Mouse (Mus musculus): ENCODE measurements around the gene Trmt112. TPM values are rescaled to one million over a fixed set of nuclear protein-coding genes. Genes with fewer than 3 reads are reported as not detected.

Trmt112 gene
- total RNA-seq, 4 experiments from 2014 or later, result 35.0 to 55.2 (median 44.9) TPM

DNA sequence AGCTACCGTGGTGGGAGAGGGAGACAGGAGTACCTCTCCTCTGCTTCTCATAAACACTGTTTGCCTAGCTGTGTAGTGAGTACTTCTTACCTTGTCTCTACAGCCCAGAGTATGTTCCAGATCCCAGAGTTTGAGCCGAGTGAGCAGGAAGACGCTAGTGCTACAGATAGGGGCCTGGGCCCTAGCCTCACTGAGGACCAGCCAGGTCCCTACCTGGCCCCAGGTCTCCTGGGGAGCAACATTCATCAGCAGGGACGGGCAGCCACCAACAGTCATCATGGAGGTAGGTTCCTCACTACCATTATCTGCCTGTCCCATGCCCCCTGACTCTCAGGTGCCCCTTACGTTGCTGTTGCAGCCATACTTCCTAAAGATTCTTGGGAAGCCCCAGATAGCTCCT, 33.3 kb downstream of the Trmt112 start:
- no peak for DNase-seq (ENCODE audit: low spot score in 2 of 2)

DNA sequence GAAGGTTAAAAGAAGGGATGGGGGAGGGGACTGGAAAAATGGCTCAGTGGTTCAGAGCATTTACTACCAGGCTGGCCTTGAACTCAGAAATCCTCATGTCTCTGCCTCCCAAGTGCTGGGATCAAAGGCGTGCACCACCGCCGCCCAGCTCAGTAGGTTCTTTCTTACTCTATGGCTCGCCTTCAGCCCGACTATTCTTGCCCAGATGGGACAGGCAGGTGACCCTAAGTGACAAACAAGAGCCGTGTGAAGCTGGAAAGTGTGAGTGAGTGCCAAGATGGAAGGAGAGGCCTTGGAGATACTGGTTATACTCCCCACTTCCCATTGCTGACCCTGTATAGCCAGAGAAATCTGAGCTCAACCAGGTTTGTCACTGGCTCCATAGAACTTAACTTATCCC, 34.2 kb downstream of the Trmt112 start:
- no peak for DNase-seq (ENCODE audit: low spot score in 2 of 2)

DNA sequence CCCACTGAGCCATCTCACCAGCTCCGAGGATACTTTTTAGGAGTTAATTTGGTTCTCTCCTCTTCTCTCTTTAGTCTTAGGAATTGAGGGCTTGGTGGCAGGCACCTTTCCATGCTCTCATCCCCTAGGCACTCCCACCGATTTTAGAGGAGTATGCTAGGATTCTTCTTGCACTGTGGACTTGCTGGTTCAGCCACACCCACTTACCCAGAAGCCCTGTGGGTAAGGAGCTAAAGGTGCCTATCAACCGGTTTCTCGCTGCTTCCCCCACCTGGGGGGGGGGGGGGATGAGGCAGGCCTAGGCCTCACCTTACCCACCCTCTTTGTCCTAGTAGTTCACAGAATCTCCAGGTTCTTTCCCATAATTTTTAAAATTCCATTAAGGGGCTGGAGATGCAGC, 38.2 kb downstream of the Trmt112 start:
- DNase-seq (ENCODE audit: low spot score in 2 of 2), result no peak

DNA sequence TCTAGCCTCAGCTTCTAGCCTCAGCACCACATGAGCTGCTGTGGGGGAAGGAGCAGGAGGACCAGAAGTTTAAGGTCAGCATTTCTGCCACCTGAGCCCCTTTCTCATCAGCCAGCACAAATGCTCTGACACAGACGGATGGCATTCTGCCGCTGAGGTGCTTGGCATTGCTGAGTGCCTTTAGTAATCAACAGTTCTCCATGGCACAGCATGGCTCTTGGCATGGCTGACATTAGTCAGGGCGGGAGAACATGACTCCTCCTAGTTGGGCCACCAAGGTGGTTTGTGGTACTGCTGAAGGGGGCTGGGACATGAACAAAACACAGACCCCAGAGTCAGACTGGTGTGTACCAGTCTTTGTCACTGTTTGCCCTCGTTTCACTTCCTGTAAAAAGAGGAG, 38.7 kb downstream of the Trmt112 start:
- no peak for DNase-seq (ENCODE audit: low spot score in 2 of 2)

DNA sequence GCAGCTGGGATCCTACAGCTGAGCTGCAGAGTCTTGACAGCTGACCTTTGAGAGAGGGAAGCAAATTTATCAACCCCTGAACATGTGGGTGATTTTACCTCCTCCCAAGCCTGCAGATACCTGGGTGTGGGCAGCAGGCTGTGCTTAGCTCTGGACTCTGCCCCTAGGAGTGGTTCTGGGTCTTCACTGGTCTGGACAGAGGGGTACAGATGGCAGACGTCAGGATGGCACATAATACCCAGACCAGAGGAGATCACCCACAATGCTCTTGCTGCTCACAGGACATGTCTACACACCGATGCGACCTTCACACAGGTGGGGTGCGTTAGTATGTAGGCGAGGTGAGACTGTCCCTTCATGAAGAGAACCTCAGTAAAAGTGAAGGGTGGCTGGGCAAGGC, 40.0 kb downstream of the Trmt112 start:
- no peak for DNase-seq (ENCODE audit: low spot score in 2 of 2)

DNA sequence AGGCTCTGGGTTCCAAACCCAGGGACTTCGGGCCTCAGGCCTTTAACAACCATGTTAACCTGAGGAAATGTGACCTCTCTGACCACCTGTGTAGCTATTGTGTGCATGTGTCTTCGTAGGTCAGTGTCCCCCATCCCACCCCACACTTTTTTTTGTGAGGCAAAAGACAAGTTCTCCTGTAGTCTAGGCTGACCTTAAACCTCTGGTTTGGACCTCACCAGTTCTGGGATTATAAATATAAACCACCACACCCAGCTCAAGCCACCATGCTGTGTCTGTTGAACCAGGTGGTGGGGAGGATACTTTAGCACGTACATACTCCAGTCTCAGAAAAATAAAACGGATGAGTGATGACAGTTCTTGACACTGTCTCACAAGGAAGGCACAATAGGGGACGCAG, 40.5 kb downstream of the Trmt112 start:
- no peak for DNase-seq (ENCODE audit: low spot score in 2 of 2)

DNA sequence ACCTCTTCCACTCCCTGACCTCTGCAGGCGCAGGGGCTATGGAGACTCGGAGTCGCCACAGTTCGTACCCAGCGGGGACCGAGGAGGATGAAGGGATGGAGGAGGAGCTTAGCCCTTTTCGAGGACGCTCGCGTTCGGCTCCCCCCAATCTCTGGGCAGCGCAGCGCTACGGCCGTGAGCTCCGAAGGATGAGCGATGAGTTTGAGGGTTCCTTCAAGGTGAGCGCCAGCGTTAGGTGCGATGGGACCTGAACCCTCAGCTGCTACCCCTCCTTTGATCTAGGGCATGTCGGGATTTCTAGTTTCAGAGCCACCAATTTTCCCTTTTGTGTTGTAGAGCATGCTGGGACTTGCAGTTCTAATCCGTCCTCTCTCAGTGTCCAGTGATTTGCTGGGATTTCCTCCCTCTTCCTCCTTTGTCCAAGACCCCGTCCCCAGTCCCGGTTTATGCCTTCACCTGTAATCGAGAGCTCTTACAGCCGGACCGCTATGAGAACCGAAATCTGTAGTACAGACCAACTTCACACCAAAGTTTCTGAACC, 41.2 kb downstream of the Trmt112 start:
- peak in 1 of 2 experiments; percentile 51 for DNase-seq (ENCODE audit: low spot score in 2 of 2)

DNA sequence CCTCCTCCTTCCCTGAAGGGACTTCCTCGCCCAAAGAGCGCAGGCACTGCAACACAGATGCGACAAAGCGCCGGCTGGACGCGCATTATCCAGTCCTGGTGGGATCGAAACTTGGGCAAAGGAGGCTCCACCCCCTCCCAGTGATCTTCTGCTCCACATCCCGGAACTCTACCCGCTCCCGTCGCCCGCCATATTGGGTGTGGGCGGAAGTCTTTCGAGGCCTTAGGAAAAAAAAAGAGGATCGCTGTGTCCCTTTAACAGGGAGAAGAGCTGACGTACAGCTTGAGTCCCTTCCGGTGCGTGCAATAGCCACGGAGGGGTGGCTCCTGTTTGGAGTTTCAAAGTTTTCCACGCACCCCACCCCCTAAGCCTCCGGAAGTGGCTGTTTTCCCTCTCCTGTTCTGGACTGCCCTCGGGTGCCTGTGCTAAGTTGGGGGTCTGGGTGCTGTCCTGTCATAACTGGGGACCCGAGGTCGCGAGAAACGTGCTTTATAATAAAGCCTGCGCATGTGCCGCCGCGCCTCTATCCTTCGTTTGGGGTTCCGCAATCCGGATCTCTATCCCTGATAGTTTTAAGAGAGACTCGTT, 42.0 kb downstream of the Trmt112 start:
- DNase-seq (ENCODE audit: low spot score in 2 of 2), result peak; percentile 86 to 94

DNA sequence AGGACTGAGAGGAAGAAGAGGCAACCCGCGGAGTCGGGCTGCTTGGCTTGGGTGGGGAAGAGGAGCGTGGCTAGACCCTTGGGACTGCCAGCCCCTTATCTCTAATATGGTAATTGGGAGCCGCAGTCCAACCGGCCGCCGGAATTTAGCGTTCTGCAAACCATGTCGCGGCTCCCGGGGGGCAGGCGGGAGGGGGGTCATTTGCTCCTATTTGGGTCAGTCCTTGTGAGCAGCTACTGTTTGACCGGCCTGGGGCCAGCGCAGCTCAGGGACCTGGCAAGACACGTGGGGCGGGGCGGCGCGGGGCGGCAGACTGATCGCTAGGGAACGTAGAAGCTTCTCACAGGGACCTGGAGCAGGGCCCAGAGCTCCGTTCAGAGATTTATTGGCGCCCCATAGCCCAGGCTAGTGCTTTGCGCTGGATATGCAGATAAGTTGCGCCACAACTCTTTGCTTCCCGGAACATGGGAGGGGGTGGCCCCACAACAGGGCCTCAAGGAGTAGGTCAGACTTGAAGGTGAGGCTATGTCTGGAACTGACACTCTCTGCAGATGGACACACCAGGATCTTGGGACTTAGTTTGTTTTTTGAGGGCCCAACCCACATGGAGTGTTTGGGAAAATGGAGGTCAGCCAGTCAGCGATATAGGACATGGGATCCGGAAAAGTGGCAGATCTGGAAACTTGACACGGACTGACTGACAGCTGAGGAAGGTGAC, 42.7 kb downstream of the Trmt112 start:
- DNase-seq (ENCODE audit: low spot score in 2 of 2), result peak in 1 of 2 experiments; percentile 82

DNA sequence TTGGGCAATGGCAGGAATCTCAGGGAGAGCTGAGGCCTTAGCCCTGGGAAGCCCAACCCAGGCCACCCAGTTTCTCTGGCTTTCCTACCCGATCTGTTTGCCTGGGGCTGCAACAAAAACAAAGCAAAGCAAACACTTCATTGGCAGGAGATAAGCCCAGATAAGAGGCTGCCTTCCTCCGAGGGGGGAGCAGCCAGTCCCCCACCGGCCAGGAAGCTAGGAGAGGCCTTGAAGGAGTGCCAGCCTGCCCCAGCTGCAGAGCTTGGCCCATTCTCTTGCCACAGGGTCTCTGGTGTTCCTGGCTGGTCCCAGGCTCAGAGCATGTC, 43.2 kb downstream of the Trmt112 start:
- DNase-seq (ENCODE audit: low spot score in 2 of 2), result no peak

DNA sequence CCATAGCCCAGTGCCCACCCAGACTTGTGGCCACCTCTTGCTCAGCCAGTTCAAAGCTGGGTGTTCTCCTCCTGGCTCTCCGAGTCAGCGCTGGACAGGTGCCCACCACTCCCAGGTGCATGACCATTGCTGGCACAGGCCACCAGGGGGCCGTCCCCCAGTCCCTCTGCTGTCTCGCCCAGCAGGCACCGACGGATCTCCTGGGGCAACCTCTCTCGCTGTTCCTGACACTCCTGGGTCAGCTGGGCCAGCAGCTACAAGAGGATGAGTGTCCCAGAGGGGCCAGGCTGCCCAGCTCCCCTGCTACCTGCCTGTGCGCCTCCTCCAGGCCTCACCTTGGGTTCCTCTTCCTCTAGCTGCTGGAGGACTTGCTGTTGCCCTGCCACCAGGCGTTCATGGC, 44.5 kb downstream of the Trmt112 start:
- no peak for DNase-seq (ENCODE audit: low spot score in 2 of 2)

DNA sequence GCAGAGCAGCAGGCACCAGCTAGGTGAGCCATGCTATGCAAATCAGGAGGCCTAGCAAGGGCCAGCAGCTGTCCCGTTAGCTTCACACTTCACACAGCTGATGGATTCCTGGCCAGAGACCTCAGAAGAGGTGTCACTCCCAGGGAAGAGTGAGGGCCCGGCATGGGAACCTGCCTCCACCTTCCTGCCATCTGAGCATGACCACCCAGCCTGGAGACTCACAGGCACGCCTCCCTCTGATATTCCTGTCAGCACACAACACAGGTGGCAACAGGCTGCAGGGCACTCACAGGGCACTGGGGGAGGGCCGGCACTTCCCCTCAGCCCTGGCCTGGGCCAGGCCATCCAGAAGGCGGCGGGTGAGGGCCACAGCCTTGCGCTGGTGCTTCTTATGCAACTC, 45.9 kb downstream of the Trmt112 start:
- DNase-seq (ENCODE audit: low spot score in 2 of 2), result no peak

DNA sequence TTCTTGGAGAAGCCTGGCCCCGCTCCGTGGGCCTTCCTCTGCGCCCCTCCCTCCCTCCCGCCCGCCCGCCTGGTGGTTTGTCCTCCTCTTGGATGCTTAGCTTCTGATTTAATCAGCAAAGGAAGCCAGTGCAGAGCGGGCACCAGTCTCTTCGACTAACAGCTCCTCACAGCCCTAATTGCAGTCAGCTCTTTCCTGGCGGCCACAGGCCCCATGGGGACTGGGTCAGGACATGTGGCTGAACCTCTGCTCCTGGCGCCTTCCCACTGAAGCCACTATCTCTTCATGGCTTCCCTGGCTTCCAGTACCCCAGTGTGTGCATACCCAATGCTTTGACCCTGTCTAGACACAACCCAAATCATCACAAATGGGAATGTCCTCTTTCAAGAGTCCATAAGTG, 47.0 kb downstream of the Trmt112 start:
- no peak for DNase-seq (ENCODE audit: low spot score in 2 of 2)

Small RNA genes within 50 kb of the gene (microRNA-seq; reads per million reads assigned to microRNA genes)
- gene Mir6990, result 6.4 to 8.4 reads per million in 2 experiments

Other genes starting within 250 kb of the Trmt112 start
- gene Rps6ka4, start 69.1 kb upstream of the Trmt112 start, total RNA-seq (2022), result 10 to 100 TPM; 41.9 to 59.0 (median 49.0) TPM
- gene Ccdc88b, start 51.5 kb upstream of the Trmt112 start, total RNA-seq (2022), result 1 to 10 TPM; 4.6 to 6.3 (median 5.8) TPM
- gene Prdx5, start 408 bp downstream of the Trmt112 start, total RNA-seq (2022), result 100 to 1,000 TPM; 294 to 374 (median 338) TPM
- gene Esrra, start 12.1 kb downstream of the Trmt112 start, total RNA-seq (2022), result 10 to 100 TPM; 60.5 to 66.0 (median 63.4) TPM
- gene Catsperz, start 15.7 kb downstream of the Trmt112 start, total RNA-seq (2022), result 10 to 100 TPM; 15.5 to 18.5 (median 16.6) TPM
- gene Kcnk4, start 24.8 kb downstream of the Trmt112 start, total RNA-seq (2022), result 10 to 100 TPM; 25.0 to 31.5 (median 25.7) TPM
- gene Bad, start 32.2 kb downstream of the Trmt112 start, total RNA-seq (2022), result 10 to 100 TPM; 34.6 to 44.9 (median 37.6) TPM
- 100 to 1,000 TPM; 101 to 106 (median 104) TPM for gene Gpr137, start 32.8 kb downstream of the Trmt112 start, total RNA-seq (2022)
- 10 to 100 TPM; 56.6 to 72.1 (median 59.0) TPM for gene Ppp1r14b, start 65.3 kb downstream of the Trmt112 start, total RNA-seq (2022)
- gene Plcb3, start 66.8 kb downstream of the Trmt112 start, total RNA-seq (2022), result 10 to 100 TPM; 13.8 to 18.2 (median 14.5) TPM
- gene Fkbp2, start 70.8 kb downstream of the Trmt112 start, total RNA-seq (2022), result 100 to 1,000 TPM in 2 of 4 experiments, 10 to 100 TPM in 2; 79.1 to 129 (median 98.4) TPM
- 100 to 1,000 TPM in 3 of 4 experiments, 10 to 100 TPM in 1; 98.9 to 107 (median 104) TPM for gene Vegfb, start 78.0 kb downstream of the Trmt112 start, total RNA-seq (2022)
- gene Dnajc4, start 82.9 kb downstream of the Trmt112 start, total RNA-seq (2022), result 10 to 100 TPM; 27.0 to 32.6 (median 29.7) TPM
- 10 to 100 TPM; 13.8 to 17.0 (median 16.2) TPM for gene Nudt22, start 86.4 kb downstream of the Trmt112 start, total RNA-seq (2022)
- gene Trpt1, start 86.4 kb downstream of the Trmt112 start, total RNA-seq (2022), result 10 to 100 TPM; 20.2 to 25.3 (median 21.3) TPM
- gene Fermt3, start 109.8 kb downstream of the Trmt112 start, total RNA-seq (2022), result 10 to 100 TPM in 1 of 4 experiments, 1 to 10 TPM in 3; 4.1 to 11.5 (median 7.1) TPM
- 100 to 1,000 TPM; 160 to 199 (median 183) TPM for gene Stip1, start 130.3 kb downstream of the Trmt112 start, total RNA-seq (2022)
- gene Macrod1, start 147.1 kb downstream of the Trmt112 start, total RNA-seq (2022), result 10 to 100 TPM; 16.7 to 19.7 (median 18.0) TPM
- 10 to 100 TPM; 35.6 to 42.2 (median 39.1) TPM for gene Flrt1, start 196.0 kb downstream of the Trmt112 start, total RNA-seq (2022)